Mouse (Mus musculus): Measurements from ENCODE around the gene Abo.

- TF ChIP-seq CTCF (IDR thresholded peaks at IDR 0.05; ENCODE audit: low read depth) (no peak), EP300 (IDR thresholded peaks at IDR 0.05; ENCODE audit: low read depth) (no peak)
Measured at GRCm38 (mm10) chr2:26910994-26911765, 46.4 kb upstream of the Abo start.

Measured in liver, postnatal 0 days (tissue).